Mouse (Mus musculus) hindbrain, embryonic 14.5 days (tissue): ENCODE measurements around the gene Mbnl2. TPM values are rescaled to one million over a fixed set of nuclear protein-coding genes. Genes with fewer than 3 reads are reported as not detected.

ENCODE experiments used
- ATAC-seq: fragments of 200-750 bp; cut with Nextera tagmentation; 2 replicates; pipeline ENCODE4 v1.8.0; 2017; ENCODE audit warnings: moderate number of reproducible peaks, mild to moderate bottlenecking, moderate TSS enrichment, moderate library complexity; ENCODE audit not compliant: low FRiP score
- DNase-seq: peaks from one replicate; pipeline ENCODE4 v3.0.0-alpha.2; 2015; ENCODE audit warnings: low spot score
- H3K27ac ChIP-seq: fragments of 300-500 bp; sonication (generic); 2 replicates; pipeline ENCODE4 v1.5.1; 2014; ENCODE audit warnings: mild to moderate bottlenecking, moderate library complexity
- H3K27me3 ChIP-seq: fragments of 300-500 bp; sonication (generic); 2 replicates; pipeline ENCODE4 v1.6.1; 2014; ENCODE audit warnings: mild to moderate bottlenecking, low read length, mixed read lengths; ENCODE audit not compliant: control insufficient read depth, insufficient read depth
- H3K36me3 ChIP-seq: fragments of 300-500 bp; sonication (generic); replicated peaks from 2 replicates; pipeline ENCODE4 v1.6.1; 2014; ENCODE audit not compliant: control insufficient read depth, insufficient read depth
- H3K4me1 ChIP-seq: fragments of 300-500 bp; sonication (generic); replicated peaks from 2 replicates; pipeline ENCODE4 v1.6.1; 2014; ENCODE audit warnings: antibody characterized with exemption, low read length, mixed read lengths; ENCODE audit not compliant: control insufficient read depth, insufficient read depth
- H3K4me2 ChIP-seq: fragments of 300-500 bp; sonication (generic); replicated peaks from 2 replicates; pipeline ENCODE4 v1.6.1; 2014; ENCODE audit warnings: mild to moderate bottlenecking, moderate library complexity
- H3K4me3 ChIP-seq: fragments of 300-500 bp; sonication (generic); replicated peaks from 2 replicates; pipeline ENCODE4 v1.5.1; 2014; ENCODE audit warnings: mild to moderate bottlenecking, low read length
- H3K9ac ChIP-seq: fragments of 300-500 bp; sonication (generic); 2 replicates; pipeline ENCODE4 v1.6.1; 2014
- H3K9me3 ChIP-seq: fragments of 300-500 bp; sonication (generic); 2 replicates; pipeline ENCODE4 v1.6.1; 2016; ENCODE audit warnings: low read length; ENCODE audit not compliant: control insufficient read depth
- WGBS: fragments of 180-500 bp; shearing (Covaris S2); extraction: QIAGEN DNeasy Blood & Tissue Kit; methylation state at CpG from one replicate; pipeline ENCODE4 v1.1.7; 2014; 5-methylcytosine and 5-hydroxymethylcytosine counted together
- polyA plus RNA-seq: library from polyadenylated mRNA; unstranded; fragments of >200 nt; fragmentation: Nextera tagmentation; extraction: Ambion mirVana; gene quantifications from 2 replicates; pipeline ENCODE4 v1.2.1, GENCODE M21; 2014

Mbnl2 gene
- polyA plus RNA-seq, 1 experiment from 2014 or later: 24.4 TPM

DNA sequence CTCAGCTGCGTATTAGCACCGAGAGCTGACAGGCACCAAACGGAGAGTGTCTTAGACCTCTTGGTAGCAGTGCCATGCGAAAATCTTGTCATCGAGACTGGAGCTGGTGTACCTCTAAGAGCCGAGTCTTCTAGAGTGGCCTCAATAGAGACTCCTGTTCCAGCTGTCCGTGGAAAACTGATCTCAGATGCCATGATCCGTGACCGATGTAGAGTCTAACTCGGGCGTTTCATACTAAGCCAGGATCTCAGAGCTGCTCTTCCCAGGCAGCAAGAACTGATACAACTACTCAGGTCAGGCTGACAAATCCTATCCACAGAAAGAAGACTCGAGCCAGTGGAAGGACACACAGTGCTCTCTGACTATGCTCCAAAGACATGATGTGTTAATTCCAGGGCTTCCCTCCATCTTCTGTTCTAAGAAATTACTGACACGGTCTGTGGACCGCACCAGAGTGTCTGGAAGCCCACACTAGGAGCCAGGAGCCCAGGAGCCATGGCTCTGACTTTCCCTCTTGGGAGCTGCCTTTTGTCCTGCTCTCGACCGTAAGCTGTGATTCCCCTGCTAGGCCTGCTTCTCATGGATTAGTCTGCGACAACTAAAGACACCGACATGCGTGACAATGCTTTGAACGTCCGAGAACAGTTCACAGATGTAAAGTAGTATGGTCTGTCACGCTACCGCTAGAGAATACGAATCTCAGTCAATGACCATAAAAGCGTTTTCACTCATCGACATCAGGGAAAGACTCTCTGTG is 106.1 kb downstream of the Mbnl2 start:
- Histone ChIP-seq H3K27ac (no peak overlapping the region), H3K9ac (no peak overlapping the region), H3K36me3 (no peaks in the 10 kb centered on the region), H3K4me1 (no peaks in the 10 kb centered on the region), H3K4me2 (no peak overlapping the region), H3K27me3 (no peaks in the 10 kb centered on the region), H3K9me3 (no peaks in the 10 kb centered on the region), H3K4me3 (no peak overlapping the region)
- WGBS: 76% methylated on average over 26 of the region's 26 CpGs
- DNase-seq: no peak
- no peak for ATAC-seq

DNA sequence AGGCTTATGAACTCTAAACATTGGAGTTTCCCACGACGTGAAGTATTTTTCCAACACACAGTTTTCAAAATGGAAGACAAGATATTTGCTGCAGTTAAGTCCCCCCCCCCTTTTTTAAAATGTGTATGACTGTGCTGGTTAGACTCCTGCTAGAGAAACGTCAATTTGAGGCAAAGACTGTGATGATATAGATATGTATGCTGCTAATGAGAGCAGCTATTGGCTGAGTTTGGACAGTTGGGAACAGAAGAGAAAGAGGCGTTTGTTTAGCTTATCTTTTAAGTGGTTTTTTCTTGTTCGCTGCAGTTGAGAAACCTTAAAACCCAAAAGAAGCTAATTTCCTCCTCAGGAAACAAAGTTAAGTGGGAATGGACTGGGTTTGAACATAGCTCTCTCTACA is 106.7 kb downstream of the Mbnl2 start:
- ATAC-seq: no peak
- H3K4me3 ChIP-seq: no peak overlapping the region
- no peak overlapping the region for H3K4me2 ChIP-seq
- H3K9ac ChIP-seq: no peak overlapping the region
- DNase-seq: no peak
- no peaks in the 10 kb centered on the region for H3K4me1 ChIP-seq
- WGBS: 81% methylated on average over 5 of the region's 5 CpGs
- no peaks in the 10 kb centered on the region for H3K36me3 ChIP-seq
- H3K27me3 ChIP-seq: no peaks in the 10 kb centered on the region
- no peak overlapping the region for H3K27ac ChIP-seq
- H3K9me3 ChIP-seq: no peaks in the 10 kb centered on the region

DNA sequence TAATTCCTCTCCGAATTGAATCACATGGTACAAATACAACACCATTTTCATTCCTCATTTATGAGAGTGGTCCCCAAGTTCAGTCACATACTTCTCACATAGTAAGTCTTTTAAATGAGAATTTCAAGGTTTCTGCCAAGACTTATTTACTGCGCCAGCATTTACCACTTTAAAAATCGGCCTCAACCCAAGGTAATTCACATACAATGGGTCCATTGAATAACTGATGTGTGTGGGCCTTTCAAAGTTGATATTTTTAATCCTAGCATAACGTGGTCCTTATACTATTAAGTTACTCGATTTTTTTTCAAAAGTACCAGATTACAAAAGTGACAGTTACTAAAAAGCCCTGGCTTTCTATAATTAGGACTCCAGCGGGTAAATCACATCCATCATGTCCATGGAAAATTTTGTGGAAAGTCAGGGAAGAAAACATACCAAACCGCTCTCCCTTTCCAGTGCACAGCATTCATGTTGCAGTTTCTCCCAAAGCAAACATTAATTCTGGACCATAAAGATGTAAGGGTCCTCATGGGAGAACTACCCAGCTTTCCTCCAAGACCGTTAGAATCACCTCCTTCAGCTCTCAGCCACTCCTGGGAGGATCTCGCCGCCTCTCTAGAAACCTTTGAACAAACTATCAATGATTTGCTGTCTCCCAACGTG is 107.8 kb downstream of the Mbnl2 start:
- no peaks in the 10 kb centered on the region for H3K9me3 ChIP-seq
- no peak overlapping the region for H3K9ac ChIP-seq
- H3K4me2 ChIP-seq: no peak overlapping the region
- no peaks in the 10 kb centered on the region for H3K27me3 ChIP-seq
- ATAC-seq: no peak
- H3K4me1 ChIP-seq: no peaks in the 10 kb centered on the region
- no peak for DNase-seq
- no peak overlapping the region for H3K27ac ChIP-seq
- no peak overlapping the region for H3K4me3 ChIP-seq
- 71% methylated on average over 11 of the region's 11 CpGs for WGBS
- H3K36me3 ChIP-seq: no peaks in the 10 kb centered on the region

DNA sequence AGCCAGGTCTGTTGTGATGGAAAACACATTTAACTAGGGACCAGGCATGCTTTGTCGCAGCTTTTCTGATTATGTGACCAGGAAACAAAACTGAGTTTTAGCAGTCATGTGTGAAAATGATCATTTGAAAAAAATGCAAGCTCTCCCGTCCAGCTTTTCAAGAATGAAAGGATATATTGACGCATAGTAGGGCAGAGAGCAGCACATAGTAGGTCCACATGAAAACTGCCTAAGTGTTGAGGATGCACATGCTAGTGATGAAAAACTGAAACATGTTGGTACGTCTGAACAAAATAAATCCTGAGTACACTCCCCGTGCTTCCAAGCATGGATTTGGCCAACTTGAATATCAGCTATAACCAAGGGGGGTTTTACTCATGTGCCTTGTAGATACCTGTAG is 109.1 kb downstream of the Mbnl2 start:
- H3K27ac ChIP-seq: no peak overlapping the region
- no peak overlapping the region for H3K4me2 ChIP-seq
- H3K27me3 ChIP-seq: no peaks in the 10 kb centered on the region
- H3K9ac ChIP-seq: no peak overlapping the region
- H3K36me3 ChIP-seq: no peaks in the 10 kb centered on the region
- ATAC-seq: no peak
- no peak overlapping the region for H3K4me3 ChIP-seq
- 91% methylated on average over 5 of the region's 5 CpGs for WGBS
- H3K4me1 ChIP-seq: 0 out of 2 replicates have a peak, but pooled peaks cover 4% of the 10 kb centered on the region
- DNase-seq: no peak
- H3K9me3 ChIP-seq: no peaks in the 10 kb centered on the region

DNA sequence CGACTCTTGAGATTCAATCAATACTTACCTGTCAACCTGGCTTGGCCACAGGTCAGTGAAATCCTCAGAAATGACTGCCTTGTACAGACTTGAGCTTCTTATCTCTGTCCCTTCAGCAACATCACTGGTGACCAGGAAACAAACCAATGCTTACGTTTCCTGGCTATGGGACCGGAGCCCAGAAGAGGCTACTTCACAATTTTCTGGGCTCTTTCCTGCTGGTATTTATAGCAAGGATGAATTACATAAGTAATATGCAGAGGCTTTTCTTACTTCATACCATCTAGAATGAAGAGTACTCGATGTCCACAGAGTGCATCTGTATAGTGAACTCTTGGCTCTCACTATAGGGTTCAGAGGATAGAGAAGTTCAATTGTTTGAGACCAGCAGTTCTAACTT is 111.8 kb downstream of the Mbnl2 start:
- H3K4me3 ChIP-seq: no peak overlapping the region
- 92% methylated on average over 4 of the region's 4 CpGs for WGBS
- H3K27me3 ChIP-seq: no peaks in the 10 kb centered on the region
- H3K36me3 ChIP-seq: no peaks in the 10 kb centered on the region
- H3K27ac ChIP-seq: no peak overlapping the region
- ATAC-seq (no peak), DNase-seq (no peak)
- no peak overlapping the region for H3K4me2 ChIP-seq
- H3K9me3 ChIP-seq: no peaks in the 10 kb centered on the region
- H3K4me1 ChIP-seq: 0 out of 2 replicates have a peak, but pooled peaks cover 5% of the 10 kb centered on the region
- no peak overlapping the region for H3K9ac ChIP-seq

DNA sequence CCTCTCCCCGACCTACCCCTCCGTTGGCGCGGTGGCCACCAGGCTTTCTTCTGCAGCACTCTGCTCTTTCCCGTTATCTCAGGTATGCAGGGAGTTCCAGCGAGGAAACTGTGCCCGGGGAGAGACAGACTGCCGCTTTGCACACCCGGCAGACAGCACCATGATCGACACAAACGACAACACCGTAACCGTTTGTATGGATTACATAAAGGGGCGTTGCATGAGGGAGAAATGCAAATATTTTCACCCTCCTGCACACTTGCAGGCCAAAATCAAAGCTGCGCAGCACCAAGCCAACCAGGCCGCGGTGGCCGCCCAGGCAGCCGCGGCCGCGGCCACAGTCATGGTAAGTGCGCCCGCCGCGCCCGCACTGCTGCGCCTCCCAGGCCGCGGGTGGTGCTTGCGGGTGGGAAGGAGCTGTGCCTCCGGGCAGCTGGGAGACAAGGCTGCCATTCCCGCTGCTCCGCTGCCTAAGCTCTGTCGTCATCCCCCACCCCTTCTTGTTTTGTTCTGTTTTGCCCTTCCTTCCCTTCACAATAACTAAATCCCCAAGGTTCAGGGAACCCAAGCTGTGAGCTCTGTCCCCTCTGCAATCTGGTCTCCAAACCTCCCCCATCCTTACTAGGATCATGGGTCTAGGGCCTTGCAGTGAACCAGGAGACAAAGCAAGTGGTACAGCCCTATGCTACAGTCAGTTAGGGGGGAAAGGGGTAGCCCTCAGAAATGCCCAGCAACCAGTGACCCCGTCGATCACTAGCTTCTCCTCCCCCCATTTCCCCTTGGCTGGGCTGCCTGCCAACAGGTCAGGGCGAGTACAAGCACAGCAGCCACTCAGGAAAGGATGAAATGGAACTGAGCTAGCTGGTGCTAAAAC is 113.6 kb downstream of the Mbnl2 start:
- Histone ChIP-seq H3K27me3 (no peaks in the 10 kb centered on the region), H3K4me2 (peak overlapping the region; percentile 56), H3K36me3 (no peaks in the 10 kb centered on the region), H3K9ac (peak overlapping the region; percentile 65), H3K9me3 (no peaks in the 10 kb centered on the region), H3K27ac (peak overlapping the region; percentile 55; the same call in 1 of the 2 replicates), H3K4me3 (peak overlapping the region; percentile 36), H3K4me1 (0 out of 2 replicates have a peak, but pooled peaks cover 5% of the 10 kb centered on the region)
- WGBS: 4% methylated on average over 38 of the region's 38 CpGs
- DNase-seq (peak; percentile 57), ATAC-seq (peak; percentile 69)

DNA sequence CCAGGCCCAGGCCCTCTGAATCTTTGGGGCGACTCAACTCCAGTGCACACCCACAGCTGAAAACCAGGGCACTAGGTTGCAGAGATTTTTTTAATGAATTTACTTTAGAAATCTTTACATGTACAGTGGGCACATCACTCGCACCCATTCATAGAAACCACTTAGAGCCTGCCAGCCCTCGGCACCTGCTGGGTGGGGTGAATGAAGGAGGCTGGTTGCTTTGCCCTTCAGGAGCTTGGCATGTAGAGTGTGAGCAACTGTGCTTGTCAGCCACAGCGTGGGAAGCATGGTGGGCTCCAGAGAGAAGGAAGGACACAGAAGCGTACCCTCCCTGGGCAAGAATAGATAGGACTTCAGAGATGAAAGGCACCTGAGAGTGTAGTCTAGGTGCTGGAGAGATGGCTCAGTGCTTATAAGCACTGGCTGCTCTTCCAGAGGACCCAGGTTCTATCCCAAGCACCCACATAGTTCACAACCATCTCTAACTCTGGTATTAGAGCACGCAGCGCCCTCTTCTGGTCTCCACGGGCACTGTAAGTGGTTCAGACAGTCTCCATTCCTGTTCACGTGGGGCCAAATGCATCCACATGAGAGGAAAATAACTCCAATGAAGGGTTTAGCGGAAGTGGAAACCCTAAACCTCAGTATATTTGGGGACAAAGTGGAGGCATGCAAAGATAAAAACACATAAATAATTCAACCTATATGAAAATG is 114.9 kb downstream of the Mbnl2 start:
- no peaks in the 10 kb centered on the region for H3K36me3 ChIP-seq
- WGBS: 91% methylated on average over 10 of the region's 10 CpGs
- ATAC-seq: no peak

DNA sequence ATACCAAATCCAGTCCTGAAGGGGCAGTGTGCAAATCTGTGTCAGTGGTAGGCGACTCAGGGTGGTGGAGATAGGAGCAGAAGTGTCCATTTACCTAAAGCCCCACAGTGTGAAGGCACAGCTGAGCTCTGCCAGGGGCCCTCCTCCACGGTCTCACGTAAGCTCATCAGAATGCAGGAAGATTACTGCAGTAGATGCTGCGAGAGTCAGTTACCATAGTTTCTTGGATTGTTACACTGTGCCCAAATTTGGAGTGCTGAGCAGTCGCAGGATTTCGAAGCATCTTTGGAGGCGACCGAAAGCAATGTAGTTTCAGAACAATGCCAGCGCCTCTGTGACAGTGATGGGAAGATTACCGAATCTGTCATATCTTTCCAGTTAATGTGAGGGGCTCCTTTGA is 116.2 kb downstream of the Mbnl2 start:
- Histone ChIP-seq H3K4me1 (0 out of 2 replicates have a peak, but pooled peaks cover 5% of the 10 kb centered on the region), H3K4me2 (no peak overlapping the region), H3K27ac (no peak overlapping the region), H3K9me3 (no peaks in the 10 kb centered on the region), H3K4me3 (no peak overlapping the region), H3K9ac (no peak overlapping the region), H3K36me3 (no peaks in the 10 kb centered on the region), H3K27me3 (no peaks in the 10 kb centered on the region)
- ATAC-seq: no peak
- 79% methylated on average over 10 of the region's 10 CpGs for WGBS
- DNase-seq: no peak

More for the DNA sequence above, 114.9 kb downstream of the Mbnl2 start:
- H3K27me3 ChIP-seq: no peaks in the 10 kb centered on the region
- H3K4me3 ChIP-seq: no peak overlapping the region
- H3K9ac ChIP-seq: no peak overlapping the region
- no peak overlapping the region for H3K27ac ChIP-seq
- no peak for DNase-seq
- 0 out of 2 replicates have a peak, but pooled peaks cover 5% of the 10 kb centered on the region for H3K4me1 ChIP-seq
- H3K4me2 ChIP-seq: no peak overlapping the region
- no peaks in the 10 kb centered on the region for H3K9me3 ChIP-seq
